Mouse (Mus musculus): ENCODE measurements around the gene Clk3. TPM values are rescaled to one million over a fixed set of nuclear protein-coding genes. Genes with fewer than 3 reads are reported as not detected.

The Clk3 gene
- polyA plus RNA-seq, 1 experiment from 2014 or later, result 66.7 TPM

DNA sequence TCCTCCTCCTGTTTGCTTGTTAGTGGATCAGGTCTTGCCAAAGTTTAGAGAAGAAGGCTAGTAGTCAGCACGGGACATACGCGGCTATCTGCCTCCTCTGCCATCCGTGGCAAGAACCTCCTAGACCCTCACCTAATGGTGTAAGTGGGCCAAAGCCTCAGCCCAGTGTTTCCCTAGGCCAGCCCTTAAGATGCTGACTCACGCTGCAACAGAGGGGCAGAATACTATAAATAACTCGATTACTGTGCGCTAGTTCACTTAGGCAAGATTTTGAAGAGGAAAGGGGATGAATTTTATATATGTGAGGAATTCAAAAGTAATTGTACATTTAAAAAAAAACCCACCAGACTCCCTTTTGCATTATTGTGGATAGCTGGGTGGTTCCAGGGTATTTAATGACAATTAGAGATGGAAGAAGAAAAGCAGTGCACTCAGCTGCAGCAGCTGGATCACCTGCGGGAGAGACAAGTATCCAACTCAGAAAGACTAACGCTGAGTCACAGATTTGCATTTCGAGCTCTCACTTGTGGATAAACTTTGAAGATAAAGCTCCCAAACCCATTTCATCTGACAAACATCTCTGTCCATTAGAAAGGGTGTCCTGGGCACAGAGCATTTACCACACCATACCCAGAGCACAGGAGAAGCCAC, 39.6 kb upstream of the Clk3 start:
- H3K4me1 ChIP-seq (ENCODE audit: control insufficient read depth, insufficient read depth, low read length), result 0 out of 2 replicates have a peak, but pooled peaks cover 8% of the 10 kb centered on the region
- H3K27me3 ChIP-seq (ENCODE audit: control insufficient read depth, insufficient read depth, low read length), result no peaks in the 10 kb centered on the region
- no peaks in the 10 kb centered on the region for H3K36me3 ChIP-seq (ENCODE audit: control insufficient read depth, insufficient read depth, low read length)
- H3K4me2 ChIP-seq (ENCODE audit: low read depth, low read length), result no peak overlapping the region
- H3K27ac ChIP-seq (ENCODE audit: low read length), result no peak overlapping the region
- ATAC-seq (ENCODE audit: insufficient read depth, low FRiP score), result no peak
- H3K9me3 ChIP-seq (replicated peaks; ENCODE audit: control insufficient read depth, low read length), result no peaks in the 10 kb centered on the region
- H3K4me3 ChIP-seq (replicated peaks; ENCODE audit: low read length), result no peak overlapping the region
- no peak overlapping the region for H3K9ac ChIP-seq (ENCODE audit: low read length)
- WGBS, result 53% methylated on average over 10 of the region's 10 CpGs

DNA sequence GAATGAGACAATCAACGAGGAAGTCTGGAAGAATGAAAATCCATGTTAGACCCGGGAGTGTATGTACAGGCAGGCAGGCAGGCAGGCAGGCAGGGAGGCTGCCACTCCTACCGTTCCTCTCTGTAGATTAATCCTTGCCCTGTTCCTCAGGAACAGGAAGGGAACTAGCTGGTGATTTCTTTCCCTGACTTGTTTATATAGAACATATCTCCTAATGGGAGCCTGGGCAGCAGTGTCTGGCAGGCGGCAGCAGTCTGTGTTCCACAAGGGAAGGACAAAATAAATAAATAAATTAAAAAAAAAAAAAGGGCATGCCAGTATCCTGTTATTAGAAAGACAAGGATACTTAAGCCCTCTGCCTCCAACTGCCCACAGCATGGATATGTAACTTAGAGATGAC, 38.2 kb upstream of the Clk3 start:
- H3K9ac ChIP-seq (ENCODE audit: low read length), result no peak overlapping the region
- H3K27me3 ChIP-seq (ENCODE audit: control insufficient read depth, insufficient read depth, low read length), result no peaks in the 10 kb centered on the region
- ATAC-seq (ENCODE audit: insufficient read depth, low FRiP score), result peak; percentile 65; the same call in 1 of the 2 replicates
- no peaks in the 10 kb centered on the region for H3K36me3 ChIP-seq (ENCODE audit: control insufficient read depth, insufficient read depth, low read length)
- 0 out of 2 replicates have a peak, but pooled peaks cover 8% of the 10 kb centered on the region for H3K4me1 ChIP-seq (ENCODE audit: control insufficient read depth, insufficient read depth, low read length)
- H3K9me3 ChIP-seq (replicated peaks; ENCODE audit: control insufficient read depth, low read length), result no peaks in the 10 kb centered on the region
- WGBS, result 7% methylated on average over 4 of the region's 4 CpGs
- H3K4me2 ChIP-seq (ENCODE audit: low read depth, low read length), result no peak overlapping the region
- no peak overlapping the region for H3K27ac ChIP-seq (ENCODE audit: low read length)
- H3K4me3 ChIP-seq (replicated peaks; ENCODE audit: low read length), result no peak overlapping the region

DNA sequence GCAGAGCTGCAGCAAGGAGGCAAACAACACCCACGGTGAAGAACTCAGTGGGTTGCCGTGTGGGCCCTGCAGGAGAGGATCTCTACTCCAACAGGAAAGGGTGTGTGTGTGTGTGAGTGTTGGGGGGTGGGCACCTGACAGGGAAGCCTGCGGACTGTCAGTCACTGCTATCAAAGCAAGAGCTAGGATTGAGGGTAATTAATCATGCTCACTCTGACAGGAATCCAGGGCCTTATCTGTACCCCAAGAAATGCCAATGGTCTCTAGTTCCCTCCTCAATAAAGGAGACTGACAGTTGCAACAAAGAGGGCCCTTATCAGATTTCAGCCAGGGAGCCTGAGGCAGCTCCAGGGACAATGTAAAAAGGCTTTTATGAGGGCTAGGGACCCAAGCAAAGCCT, 37.4 kb upstream of the Clk3 start:
- 0 out of 2 replicates have a peak, but pooled peaks cover 8% of the 10 kb centered on the region for H3K4me1 ChIP-seq (ENCODE audit: control insufficient read depth, insufficient read depth, low read length)
- H3K27ac ChIP-seq (ENCODE audit: low read length), result no peak overlapping the region
- H3K27me3 ChIP-seq (ENCODE audit: control insufficient read depth, insufficient read depth, low read length), result no peaks in the 10 kb centered on the region
- no peak overlapping the region for H3K9ac ChIP-seq (ENCODE audit: low read length)
- no peaks in the 10 kb centered on the region for H3K9me3 ChIP-seq (replicated peaks; ENCODE audit: control insufficient read depth, low read length)
- no peaks in the 10 kb centered on the region for H3K36me3 ChIP-seq (ENCODE audit: control insufficient read depth, insufficient read depth, low read length)
- H3K4me2 ChIP-seq (ENCODE audit: low read depth, low read length), result no peak overlapping the region
- H3K4me3 ChIP-seq (replicated peaks; ENCODE audit: low read length), result no peak overlapping the region
- no peak for ATAC-seq (ENCODE audit: insufficient read depth, low FRiP score)
- WGBS, result 37% methylated on average over 3 of the region's 3 CpGs

DNA sequence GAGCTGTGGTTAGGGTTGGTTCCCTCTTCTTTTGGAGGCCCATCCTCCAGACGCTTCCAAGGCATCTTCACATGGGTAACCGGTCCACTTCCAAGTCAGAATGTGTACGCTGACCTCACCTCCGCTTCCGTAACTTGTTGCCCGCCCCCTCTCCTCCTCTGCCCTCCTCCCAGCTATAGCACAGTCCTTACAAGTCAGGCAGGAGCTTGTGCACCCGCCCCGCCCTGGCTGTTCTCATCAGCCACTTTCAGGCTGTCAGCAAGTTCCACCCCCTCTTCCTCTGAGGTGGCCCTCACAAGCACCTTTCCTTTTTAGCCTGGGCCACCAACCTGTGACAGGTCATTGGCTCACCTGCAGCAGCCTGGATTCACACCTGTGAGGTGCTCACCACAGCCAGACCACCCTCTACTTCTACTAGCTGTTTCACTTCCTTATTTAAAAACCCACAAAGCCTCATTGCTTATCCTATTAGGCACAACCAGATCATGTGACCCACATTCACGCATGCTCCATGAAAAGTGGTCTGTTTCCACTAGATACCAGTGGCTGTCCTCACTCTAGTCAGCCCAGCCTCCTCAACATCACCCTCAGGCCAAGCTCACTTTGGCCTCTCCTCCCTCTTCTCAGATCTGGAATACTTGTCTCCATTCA, 34.8 kb upstream of the Clk3 start:
- H3K4me3 ChIP-seq (replicated peaks; ENCODE audit: low read length), result no peak overlapping the region
- no peak for ATAC-seq (ENCODE audit: insufficient read depth, low FRiP score)
- no peaks in the 10 kb centered on the region for H3K36me3 ChIP-seq (ENCODE audit: control insufficient read depth, insufficient read depth, low read length)
- no peak overlapping the region for H3K4me2 ChIP-seq (ENCODE audit: low read depth, low read length)
- no peak overlapping the region for H3K9ac ChIP-seq (ENCODE audit: low read length)
- 71% methylated on average over 9 of the region's 9 CpGs for WGBS
- 0 out of 2 replicates have a peak, but pooled peaks cover 8% of the 10 kb centered on the region for H3K4me1 ChIP-seq (ENCODE audit: control insufficient read depth, insufficient read depth, low read length)
- no peak overlapping the region for H3K27ac ChIP-seq (ENCODE audit: low read length)
- H3K27me3 ChIP-seq (ENCODE audit: control insufficient read depth, insufficient read depth, low read length), result no peaks in the 10 kb centered on the region
- H3K9me3 ChIP-seq (replicated peaks; ENCODE audit: control insufficient read depth, low read length), result no peaks in the 10 kb centered on the region

DNA sequence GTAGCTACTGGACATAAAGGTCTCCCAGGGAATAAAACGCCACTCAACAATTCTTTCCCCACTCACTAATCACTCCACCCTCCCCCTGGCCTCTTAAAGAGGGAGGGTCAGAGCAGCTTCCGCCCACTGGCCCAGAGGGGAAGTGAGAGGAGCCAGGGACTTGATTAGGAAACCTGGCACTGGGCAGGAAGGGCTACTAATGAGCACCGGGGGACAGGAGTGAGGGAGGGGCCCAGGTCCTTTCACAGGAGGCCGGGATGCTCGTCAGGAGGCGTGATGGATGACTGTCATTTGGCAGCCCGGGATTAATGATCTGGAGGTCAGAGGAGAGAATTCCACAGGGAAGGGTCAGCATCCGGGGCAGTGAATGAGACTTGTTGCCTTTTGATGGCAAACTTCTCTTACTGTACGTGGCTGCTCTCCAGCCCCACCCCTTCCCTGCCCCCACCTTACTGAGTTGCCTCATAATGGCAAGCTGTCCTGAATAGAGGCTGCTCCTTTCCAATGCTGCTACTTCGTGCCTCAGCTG, 33.1 kb upstream of the Clk3 start:
- no peak overlapping the region for H3K9ac ChIP-seq (ENCODE audit: low read length)
- ATAC-seq (ENCODE audit: insufficient read depth, low FRiP score), result peak; percentile 45; the same call in 1 of the 2 replicates
- H3K4me3 ChIP-seq (replicated peaks; ENCODE audit: low read length), result no peak overlapping the region
- no peak overlapping the region for H3K4me2 ChIP-seq (ENCODE audit: low read depth, low read length)
- 0 out of 2 replicates have a peak, but pooled peaks cover 7% of the 10 kb centered on the region for H3K4me1 ChIP-seq (ENCODE audit: control insufficient read depth, insufficient read depth, low read length)
- no peaks in the 10 kb centered on the region for H3K27me3 ChIP-seq (ENCODE audit: control insufficient read depth, insufficient read depth, low read length)
- no peaks in the 10 kb centered on the region for H3K36me3 ChIP-seq (ENCODE audit: control insufficient read depth, insufficient read depth, low read length)
- 22% methylated on average over 10 of the region's 10 CpGs for WGBS
- H3K9me3 ChIP-seq (replicated peaks; ENCODE audit: control insufficient read depth, low read length), result no peaks in the 10 kb centered on the region
- no peak overlapping the region for H3K27ac ChIP-seq (ENCODE audit: low read length)

DNA sequence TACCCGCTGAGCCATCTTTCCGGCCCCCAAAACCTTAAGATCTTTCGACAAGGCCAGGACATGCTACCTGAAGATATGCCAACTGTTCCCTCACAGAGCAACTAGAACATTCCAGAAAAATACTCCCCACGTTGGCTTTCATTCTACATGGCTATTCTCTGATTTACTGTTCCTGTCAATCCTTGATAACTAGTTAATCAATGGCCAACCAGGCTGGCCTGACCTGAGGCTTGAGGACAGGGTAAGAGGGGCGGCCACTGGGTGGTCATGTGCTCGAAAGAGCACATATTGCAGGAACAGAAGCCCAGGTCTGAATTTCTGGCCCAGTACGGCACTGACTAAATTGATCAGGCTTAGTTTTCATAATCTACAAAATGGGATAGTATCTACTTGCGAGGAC, 31.8 kb upstream of the Clk3 start:
- 88% methylated on average over 8 of the region's 8 CpGs for WGBS
- Histone ChIP-seq H3K9ac (ENCODE audit: low read length) (no peak overlapping the region), H3K4me3 (replicated peaks; ENCODE audit: low read length) (no peak overlapping the region), H3K27me3 (ENCODE audit: control insufficient read depth, insufficient read depth, low read length) (no peaks in the 10 kb centered on the region), H3K4me1 (ENCODE audit: control insufficient read depth, insufficient read depth, low read length) (no peaks in the 10 kb centered on the region), H3K27ac (ENCODE audit: low read length) (no peak overlapping the region), H3K36me3 (ENCODE audit: control insufficient read depth, insufficient read depth, low read length) (no peaks in the 10 kb centered on the region), H3K9me3 (replicated peaks; ENCODE audit: control insufficient read depth, low read length) (no peaks in the 10 kb centered on the region), H3K4me2 (ENCODE audit: low read depth, low read length) (no peak overlapping the region)
- ATAC-seq (ENCODE audit: insufficient read depth, low FRiP score), result no peak

DNA sequence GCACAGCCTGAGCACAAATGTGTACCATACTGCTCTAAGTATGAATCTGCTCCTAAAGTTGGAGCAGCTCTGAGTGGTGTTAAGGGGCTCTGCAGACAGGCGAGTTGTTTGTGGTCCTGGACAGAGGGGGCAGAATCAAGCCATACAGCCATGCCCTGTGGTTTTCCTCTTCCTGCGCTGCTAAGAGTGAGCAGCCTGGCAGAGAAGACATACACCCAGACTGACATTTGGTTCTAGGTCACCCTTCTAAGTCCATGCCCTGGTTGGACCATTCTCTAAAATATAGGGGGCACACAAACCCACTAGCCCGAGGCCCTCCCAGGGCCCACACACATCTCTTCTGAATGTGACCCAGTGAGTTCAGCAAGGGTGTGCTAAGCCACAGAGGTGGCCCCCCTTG, 24.1 kb upstream of the Clk3 start:
- Histone ChIP-seq H3K4me1 (ENCODE audit: control insufficient read depth, insufficient read depth, low read length) (no peaks in the 10 kb centered on the region), H3K27ac (ENCODE audit: low read length) (no peak overlapping the region), H3K9me3 (replicated peaks; ENCODE audit: control insufficient read depth, low read length) (no peaks in the 10 kb centered on the region), H3K9ac (ENCODE audit: low read length) (no peak overlapping the region), H3K27me3 (ENCODE audit: control insufficient read depth, insufficient read depth, low read length) (no peaks in the 10 kb centered on the region), H3K36me3 (ENCODE audit: control insufficient read depth, insufficient read depth, low read length) (no peaks in the 10 kb centered on the region), H3K4me3 (replicated peaks; ENCODE audit: low read length) (no peak overlapping the region), H3K4me2 (ENCODE audit: low read depth, low read length) (no peak overlapping the region)
- 75% methylated on average over 3 of the region's 3 CpGs for WGBS
- ATAC-seq (ENCODE audit: insufficient read depth, low FRiP score), result no peak

DNA sequence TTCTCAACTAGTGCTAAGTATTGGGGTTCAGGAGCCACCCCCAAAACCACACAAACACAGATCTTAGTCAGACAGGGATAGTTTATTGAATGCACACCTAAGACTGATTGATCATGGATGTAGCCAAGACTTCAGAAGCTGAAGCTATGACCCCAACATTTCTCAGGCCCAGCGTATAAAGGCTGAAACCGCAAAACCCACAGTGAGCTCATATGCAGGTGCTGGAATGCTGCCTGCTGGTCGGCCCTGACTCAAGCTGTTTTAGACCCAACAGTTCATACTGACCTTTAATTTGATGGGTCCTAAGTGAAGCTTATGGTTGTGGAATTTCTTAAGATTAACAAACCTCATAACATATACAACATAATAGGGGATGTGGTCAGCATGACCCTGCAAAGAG, 17.0 kb upstream of the Clk3 start:
- WGBS, result 75% methylated on average over 3 of the region's 3 CpGs
- Histone ChIP-seq H3K9me3 (replicated peaks; ENCODE audit: control insufficient read depth, low read length) (no peaks in the 10 kb centered on the region), H3K27me3 (ENCODE audit: control insufficient read depth, insufficient read depth, low read length) (no peaks in the 10 kb centered on the region), H3K36me3 (ENCODE audit: control insufficient read depth, insufficient read depth, low read length) (no peaks in the 10 kb centered on the region), H3K9ac (ENCODE audit: low read length) (no peak overlapping the region), H3K4me3 (replicated peaks; ENCODE audit: low read length) (no peak overlapping the region), H3K4me1 (ENCODE audit: control insufficient read depth, insufficient read depth, low read length) (no peaks in the 10 kb centered on the region), H3K27ac (ENCODE audit: low read length) (no peak overlapping the region), H3K4me2 (ENCODE audit: low read depth, low read length) (no peak overlapping the region)
- ATAC-seq (ENCODE audit: insufficient read depth, low FRiP score), result no peak

DNA sequence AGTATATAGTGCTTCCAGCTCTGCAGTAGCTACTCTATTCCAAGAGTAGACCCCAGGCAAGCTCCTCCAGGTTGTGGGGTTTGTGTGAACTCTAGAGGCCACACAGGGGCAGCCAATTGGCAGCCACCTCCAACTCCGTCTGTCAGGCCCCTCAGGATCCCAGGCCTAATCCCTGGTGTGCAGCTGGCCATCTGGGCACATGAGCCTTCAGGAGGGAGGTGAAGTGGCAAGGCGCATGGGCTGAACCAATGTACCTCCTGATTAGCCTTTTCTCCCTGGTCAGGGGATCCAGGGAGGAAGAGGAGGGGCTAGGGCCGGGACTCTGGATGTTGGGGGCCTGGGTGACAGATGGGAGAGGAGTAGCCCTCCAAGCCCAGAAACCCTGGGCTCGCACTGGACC, 10.1 kb upstream of the Clk3 start:
- H3K9ac ChIP-seq (ENCODE audit: low read length), result no peak overlapping the region
- H3K27ac ChIP-seq (ENCODE audit: low read length), result no peak overlapping the region
- H3K4me1 ChIP-seq (ENCODE audit: control insufficient read depth, insufficient read depth, low read length), result no peaks in the 10 kb centered on the region
- H3K4me3 ChIP-seq (replicated peaks; ENCODE audit: low read length), result no peak overlapping the region
- H3K9me3 ChIP-seq (replicated peaks; ENCODE audit: control insufficient read depth, low read length), result no peaks in the 10 kb centered on the region
- no peaks in the 10 kb centered on the region for H3K36me3 ChIP-seq (ENCODE audit: control insufficient read depth, insufficient read depth, low read length)
- no peak for ATAC-seq (ENCODE audit: insufficient read depth, low FRiP score)
- H3K27me3 ChIP-seq (ENCODE audit: control insufficient read depth, insufficient read depth, low read length), result no peaks in the 10 kb centered on the region
- 69% methylated on average over 4 of the region's 4 CpGs for WGBS
- no peak overlapping the region for H3K4me2 ChIP-seq (ENCODE audit: low read depth, low read length)
